Mouse (Mus musculus) embryonic facial prominence, embryonic 14.5 days (tissue): ENCODE data around the gene Gm20388. TPM values are rescaled to one million over a fixed set of nuclear protein-coding genes. Genes with fewer than 3 reads are reported as not detected.

Experiments used
- ATAC-seq: fragments of 200-750 bp; cut with Nextera tagmentation; 2 replicates; pipeline ENCODE4 v1.8.0; 2017; ENCODE audit warnings: low read depth, moderate number of reproducible peaks, moderate TSS enrichment
- DNase-seq: peaks from one replicate; pipeline ENCODE4 v3.0.0-alpha.2; 2015; ENCODE audit warnings: low spot score
- H3K27ac ChIP-seq: fragments of 300-500 bp; sonication (generic); replicated peaks from 2 replicates; pipeline ENCODE4 v1.5.1; 2014; ENCODE audit warnings: low read depth, mild to moderate bottlenecking, low read length, moderate library complexity
- H3K27me3 ChIP-seq: fragments of 300-500 bp; sonication (generic); replicated peaks from 2 replicates; pipeline ENCODE4 v1.6.1; 2014; ENCODE audit warnings: low read length; ENCODE audit not compliant: control insufficient read depth, insufficient read depth
- H3K36me3 ChIP-seq: fragments of 300-500 bp; sonication (generic); 2 replicates; pipeline ENCODE4 v1.6.1; 2014; ENCODE audit warnings: low read length, mixed read lengths; ENCODE audit not compliant: control insufficient read depth, insufficient read depth
- H3K4me1 ChIP-seq: fragments of 300-500 bp; sonication (generic); 2 replicates; pipeline ENCODE4 v1.6.1; 2014; ENCODE audit warnings: antibody characterized with exemption, low read length; ENCODE audit not compliant: control insufficient read depth, insufficient read depth
- H3K4me2 ChIP-seq: fragments of 300-500 bp; sonication (generic); 2 replicates; pipeline ENCODE4 v1.6.1; 2014; ENCODE audit warnings: low read depth, mild to moderate bottlenecking, low read length, moderate library complexity, mixed read lengths
- H3K4me3 ChIP-seq: fragments of 300-500 bp; sonication (generic); 2 replicates; pipeline ENCODE4 v1.5.1; 2014; ENCODE audit warnings: low read depth, mild to moderate bottlenecking, low read length
- H3K9ac ChIP-seq: fragments of 300-500 bp; sonication (generic); 2 replicates; pipeline ENCODE4 v1.6.1; 2014; ENCODE audit warnings: low read depth, mild to moderate bottlenecking, low read length, moderate library complexity, mixed read lengths
- H3K9me3 ChIP-seq: fragments of 300-500 bp; sonication (generic); 2 replicates; pipeline ENCODE4 v1.6.1; 2016; ENCODE audit warnings: low read length; ENCODE audit not compliant: control insufficient read depth
- WGBS: fragments of 180-500 bp; shearing (Covaris S2); extraction: QIAGEN DNeasy Blood & Tissue Kit; methylation state at CpG from one replicate; pipeline ENCODE4 v1.1.7; 2014; 5-methylcytosine and 5-hydroxymethylcytosine counted together
- polyA plus RNA-seq: library from polyadenylated mRNA; unstranded; fragments of >200 nt; fragmentation: Nextera tagmentation; extraction: Ambion mirVana; gene quantifications from 2 replicates; pipeline ENCODE4 v1.2.1, GENCODE M21; 2014

Gene Gm20388
- polyA plus RNA-seq, 1 experiment from 2014 or later: not detected

DNA sequence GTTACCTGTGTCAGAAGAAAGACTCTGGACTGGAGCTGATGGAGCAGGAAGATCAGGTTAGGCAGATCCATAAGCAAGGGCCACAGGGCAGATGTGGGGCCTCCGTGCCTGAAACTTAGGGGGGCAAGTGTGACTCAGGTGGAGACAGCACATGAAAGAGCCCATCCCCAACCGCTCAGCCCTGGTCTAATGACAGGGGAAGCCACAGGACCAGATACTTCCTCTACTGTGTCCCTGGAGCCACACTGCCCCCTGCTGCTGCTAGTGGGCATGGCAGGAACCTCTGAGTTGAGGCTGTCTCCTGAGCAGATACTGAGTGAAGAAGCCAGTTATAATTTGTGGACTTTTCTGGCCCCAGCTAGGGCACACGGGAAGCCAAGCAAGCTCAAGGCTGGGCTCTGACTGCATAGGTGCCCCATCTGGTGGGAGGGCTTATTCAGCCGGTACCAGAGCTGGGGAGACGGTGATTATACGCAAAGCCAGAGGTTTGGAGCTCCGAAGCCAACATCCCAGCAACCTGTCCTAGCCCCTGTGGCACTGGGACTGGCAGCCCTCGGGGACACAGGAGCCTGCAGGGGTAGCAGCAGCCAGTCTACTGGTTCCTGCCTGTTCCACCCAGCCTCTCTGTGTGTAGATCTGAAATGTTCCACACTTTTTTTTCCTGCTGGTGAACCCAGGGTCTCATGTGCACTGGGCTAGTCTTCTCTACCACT lies 2919.9 kb downstream of the Gm20388 start:
- H3K4me1 ChIP-seq: no peaks in the 10 kb centered on the region
- peak; percentile 84 for ATAC-seq

DNA sequence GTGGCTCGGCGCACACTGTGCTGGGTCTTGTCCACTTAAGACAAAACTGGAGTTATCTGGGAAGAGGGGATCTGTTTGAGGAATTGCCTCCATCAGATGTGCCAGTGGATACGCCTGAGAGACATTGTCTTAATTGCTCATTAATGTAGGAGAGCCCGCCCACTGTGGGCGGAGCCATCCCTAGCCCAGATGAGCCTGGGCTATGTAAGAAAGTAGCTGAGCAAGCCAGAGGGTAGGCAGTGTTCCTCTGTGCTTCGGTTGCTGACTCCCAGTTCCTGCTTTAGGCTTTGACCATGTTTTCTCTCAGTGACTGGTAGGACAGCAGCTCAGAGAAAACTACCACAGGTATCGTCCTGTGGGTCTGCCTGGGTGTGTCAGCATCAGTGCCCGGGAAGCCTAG lies 2923.8 kb downstream of the Gm20388 start:
- Histone ChIP-seq H3K4me1 (no peaks in the 10 kb centered on the region), H3K36me3 (no peaks in the 10 kb centered on the region), H3K9me3 (no peaks in the 10 kb centered on the region), H3K9ac (no peak overlapping the region), H3K27ac (no peak overlapping the region), H3K4me3 (no peak overlapping the region), H3K27me3 (no peaks in the 10 kb centered on the region), H3K4me2 (no peak overlapping the region)
- DNase-seq (no peak), ATAC-seq (no peak)
- WGBS: 85% methylated on average over 8 of the region's 8 CpGs

More for the DNA sequence above, 2919.9 kb downstream of the Gm20388 start:
- Histone ChIP-seq H3K9me3 (no peaks in the 10 kb centered on the region), H3K27me3 (no peaks in the 10 kb centered on the region), H3K4me2 (no peak overlapping the region), H3K9ac (no peak overlapping the region), H3K27ac (no peak overlapping the region), H3K4me3 (no peak overlapping the region), H3K36me3 (no peaks in the 10 kb centered on the region)
- WGBS: 10% methylated on average over 4 of the region's 8 CpGs
- peak; percentile 77 for DNase-seq

DNA sequence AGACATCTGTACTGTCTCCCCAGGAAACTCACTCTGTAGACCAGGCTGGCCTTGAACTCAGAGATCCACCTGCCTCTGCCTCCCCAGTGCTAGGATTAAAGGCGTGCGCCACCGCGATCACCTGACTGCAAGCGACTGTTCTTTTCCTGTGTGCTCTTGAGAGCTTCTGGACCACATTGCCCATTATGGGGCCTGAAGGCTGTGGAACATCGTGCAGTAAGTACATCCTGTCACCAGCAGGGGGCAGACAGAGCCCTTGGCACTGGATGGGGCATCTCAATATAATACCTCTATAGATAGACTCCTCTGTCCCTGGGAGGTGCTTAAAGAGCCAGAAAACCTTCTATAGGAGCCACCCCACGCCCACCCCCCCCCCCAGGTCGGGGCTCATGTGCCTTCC lies 2924.3 kb downstream of the Gm20388 start:
- peak; percentile 85 for DNase-seq
- H3K4me1 ChIP-seq: no peaks in the 10 kb centered on the region
- H3K36me3 ChIP-seq: no peaks in the 10 kb centered on the region
- no peak overlapping the region for H3K27ac ChIP-seq
- no peak overlapping the region for H3K4me3 ChIP-seq
- 29% methylated on average over 8 of the region's 8 CpGs for WGBS
- H3K4me2 ChIP-seq: no peak overlapping the region
- no peak overlapping the region for H3K9ac ChIP-seq
- peak; percentile 47 for ATAC-seq
- no peaks in the 10 kb centered on the region for H3K9me3 ChIP-seq
- no peaks in the 10 kb centered on the region for H3K27me3 ChIP-seq

DNA sequence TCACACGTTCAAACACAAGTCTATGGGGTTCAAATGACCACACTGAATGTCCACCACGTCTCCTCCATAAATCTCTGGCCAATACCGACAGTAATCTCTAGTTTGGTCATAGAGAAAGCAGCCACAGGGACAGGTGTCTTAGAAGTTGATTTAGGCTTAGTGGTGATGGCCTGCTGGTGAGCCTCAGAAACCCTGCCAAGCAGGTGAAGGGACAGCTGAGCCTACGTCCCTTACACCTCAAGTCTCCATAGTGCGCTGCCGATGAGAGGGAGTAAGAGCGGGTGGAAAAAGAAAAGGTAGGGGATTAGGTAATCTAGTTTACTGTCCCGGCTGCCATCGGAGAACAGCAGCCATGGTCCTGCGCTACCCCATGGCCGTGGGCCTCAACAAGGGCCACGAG lies 2925.6 kb downstream of the Gm20388 start:
- no peak for ATAC-seq
- no peaks in the 10 kb centered on the region for H3K36me3 ChIP-seq
- 87% methylated on average over 12 of the region's 12 CpGs for WGBS

DNA sequence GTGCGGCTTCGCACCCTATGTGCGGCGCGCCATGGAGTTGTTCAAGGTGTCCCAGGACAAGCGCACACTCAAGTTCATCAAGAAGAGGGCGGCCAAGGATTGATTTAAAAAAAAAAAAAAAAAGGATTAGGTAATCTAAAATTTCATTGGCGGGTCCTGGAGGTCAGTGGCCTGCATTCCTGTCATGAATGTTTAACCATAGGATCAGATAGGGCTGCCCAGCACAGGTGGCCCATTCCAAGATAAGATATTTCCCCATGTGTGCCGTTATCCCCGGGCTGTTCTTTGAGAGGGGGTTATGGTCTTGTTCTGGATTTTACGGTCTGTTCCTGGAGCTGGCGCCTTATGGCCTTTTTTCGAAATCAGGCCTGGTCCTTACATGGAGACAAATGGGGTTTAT lies 2926.1 kb downstream of the Gm20388 start:
- Histone ChIP-seq H3K4me2 (no peak overlapping the region), H3K9ac (no peak overlapping the region), H3K4me1 (0 out of 2 replicates have a peak, but pooled peaks cover 3% of the 10 kb centered on the region), H3K36me3 (no peaks in the 10 kb centered on the region), H3K27ac (no peak overlapping the region), H3K27me3 (no peaks in the 10 kb centered on the region), H3K9me3 (no peaks in the 10 kb centered on the region), H3K4me3 (no peak overlapping the region)
- ATAC-seq (no peak), DNase-seq (no peak)
- 90% methylated on average over 13 of the region's 13 CpGs for WGBS

More for the DNA sequence above, 2925.6 kb downstream of the Gm20388 start:
- DNase-seq: no peak
- Histone ChIP-seq H3K27me3 (no peaks in the 10 kb centered on the region), H3K27ac (no peak overlapping the region), H3K9me3 (no peaks in the 10 kb centered on the region), H3K4me1 (0 out of 2 replicates have a peak, but pooled peaks cover 3% of the 10 kb centered on the region), H3K4me3 (no peak overlapping the region), H3K4me2 (no peak overlapping the region), H3K9ac (no peak overlapping the region)

DNA sequence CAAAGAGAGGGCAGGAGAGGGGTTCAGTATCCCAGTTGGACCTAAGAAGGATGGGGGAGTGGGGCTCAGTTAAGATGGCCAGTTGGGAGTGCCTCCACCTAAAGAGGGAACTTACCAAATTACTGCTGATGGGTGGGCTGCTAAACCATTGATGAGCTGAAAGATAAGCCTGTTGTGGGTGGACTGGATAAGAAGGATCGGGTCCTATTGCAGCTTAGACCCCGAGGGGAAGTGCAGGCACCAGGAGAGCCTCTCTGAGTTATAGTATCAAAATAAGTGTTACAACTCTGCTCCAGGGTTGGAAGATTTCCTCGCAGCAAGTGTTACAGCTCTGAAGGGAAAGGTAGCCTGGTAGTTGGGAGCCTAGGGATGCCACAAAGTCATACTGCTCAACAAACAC lies 2933.5 kb downstream of the Gm20388 start:
- H3K9me3 ChIP-seq: no peaks in the 10 kb centered on the region
- H3K4me1 ChIP-seq: peaks cover 7% of the 10 kb centered on the region; the same call in 1 of the 2 replicates
- H3K27me3 ChIP-seq: no peaks in the 10 kb centered on the region
- no peaks in the 10 kb centered on the region for H3K36me3 ChIP-seq
- no peak overlapping the region for H3K27ac ChIP-seq
- no peak overlapping the region for H3K9ac ChIP-seq
- WGBS: 55% methylated on average over 3 of the region's 3 CpGs
- H3K4me3 ChIP-seq: no peak overlapping the region
- DNase-seq: no peak
- no peak for ATAC-seq
- no peak overlapping the region for H3K4me2 ChIP-seq

DNA sequence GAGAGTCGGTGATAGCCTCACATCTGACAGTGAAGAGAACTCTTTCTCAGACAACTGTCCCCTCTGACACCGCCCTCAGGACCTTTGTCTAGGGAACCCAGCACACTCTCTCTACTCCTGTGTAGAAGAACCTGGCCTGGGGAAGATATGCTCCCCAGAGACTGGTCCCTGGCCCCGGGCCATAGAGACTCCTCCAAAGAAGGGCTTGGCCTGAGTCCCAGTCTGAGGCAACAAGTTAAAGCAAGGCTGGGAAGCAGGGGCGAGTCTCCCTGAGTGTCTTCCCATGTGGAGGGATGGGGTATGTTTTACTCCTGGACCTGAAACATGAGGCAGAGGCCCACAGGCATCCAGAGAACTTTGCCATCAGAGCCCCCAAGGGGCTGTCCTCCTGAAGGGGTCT lies 2935.0 kb downstream of the Gm20388 start:
- H3K4me2 ChIP-seq: no peak overlapping the region
- no peaks in the 10 kb centered on the region for H3K36me3 ChIP-seq
- H3K27me3 ChIP-seq: no peaks in the 10 kb centered on the region
- DNase-seq (peak; percentile 62), ATAC-seq (no peak)
- no peaks in the 10 kb centered on the region for H3K9me3 ChIP-seq
- no peak overlapping the region for H3K27ac ChIP-seq
- peaks cover 7% of the 10 kb centered on the region; the same call in 1 of the 2 replicates for H3K4me1 ChIP-seq
- no peak overlapping the region for H3K4me3 ChIP-seq
- WGBS: 56% methylated on average over 4 of the region's 4 CpGs
- H3K9ac ChIP-seq: no peak overlapping the region

DNA sequence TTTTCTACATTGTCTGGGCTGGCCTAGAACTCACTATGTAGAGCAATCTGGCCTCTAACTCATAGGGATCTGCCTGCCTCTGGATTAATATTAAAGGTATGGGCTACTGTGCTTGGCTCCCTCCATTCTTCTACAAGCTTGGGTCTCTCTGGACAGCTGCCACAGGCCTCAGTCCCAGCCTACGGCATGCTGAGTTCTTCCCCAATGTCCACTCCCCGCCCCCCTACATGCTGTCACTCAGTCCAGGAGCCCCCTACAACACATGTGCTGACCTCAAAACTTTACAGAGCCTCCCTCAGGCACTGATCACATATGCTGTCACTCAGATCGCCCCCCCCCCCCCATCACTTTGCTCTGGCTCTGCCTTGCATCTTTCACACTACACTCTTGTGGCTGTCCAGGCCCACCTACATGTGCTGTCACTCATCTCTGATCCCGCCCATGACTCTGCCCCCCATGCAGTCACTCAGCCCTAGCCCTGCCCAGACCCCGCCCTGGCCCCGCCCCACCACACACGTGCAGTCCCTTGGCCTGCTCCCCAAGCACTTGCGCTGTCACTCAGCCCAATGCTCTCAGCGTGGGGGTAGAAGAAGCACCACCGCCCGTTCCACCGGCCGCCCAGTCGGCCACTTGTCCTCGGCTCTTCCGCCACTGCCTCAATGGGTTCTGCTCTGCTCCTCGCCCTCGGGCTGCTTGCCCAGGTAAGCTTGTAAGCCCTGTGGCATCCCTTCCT lies 2937.4 kb downstream of the Gm20388 start, which contains the start of gene Cdh15:
Gene Cdh15, plus strand, starts transcription at position 138 of the 733 bp plus-strand sequence.
- H3K27ac ChIP-seq: peak within 1 kb of the TSS; percentile 63
- H3K9ac ChIP-seq: peak within 1 kb of the TSS; percentile 3; the same call in 1 of the 2 replicates
- 11% methylated on average over 15 of the region's 18 CpGs for WGBS
- H3K4me2 ChIP-seq: peak within 1 kb of the TSS; percentile 37
- H3K36me3 ChIP-seq: no peaks in the 10 kb centered on the region
- peaks cover 8% of the 10 kb centered on the region for H3K4me1 ChIP-seq
- no peaks in the 10 kb centered on the region for H3K27me3 ChIP-seq
- H3K4me3 ChIP-seq: peak within 1 kb of the TSS; percentile 30
- H3K9me3 ChIP-seq: no peaks in the 10 kb centered on the region
- ATAC-seq (peak; percentile 89), DNase-seq (peak; percentile 88)
